Mouse (Mus musculus) midbrain, embryonic 14.5 days (tissue): ENCODE results near the gene Rcl1. TPM values are rescaled to one million over a fixed set of nuclear protein-coding genes. Genes with fewer than 3 reads are reported as not detected.

ENCODE experiments used
- ATAC-seq: fragments of 200-750 bp; cut with Nextera tagmentation; 2 replicates; pipeline ENCODE4 v1.8.0; 2017; ENCODE audit warnings: moderate number of reproducible peaks, moderate library complexity; ENCODE audit not compliant: low FRiP score, low TSS enrichment
- DNase-seq: peaks from one replicate; pipeline ENCODE4 v3.0.0-alpha.2; 2015
- H3K27ac ChIP-seq: fragments of 300-500 bp; sonication (generic); replicated peaks from 2 replicates; pipeline ENCODE4 v1.5.1; 2014; ENCODE audit warnings: mild to moderate bottlenecking, low read depth, low read length, moderate library complexity
- H3K27me3 ChIP-seq: fragments of 300-500 bp; sonication (generic); 2 replicates; pipeline ENCODE4 v1.6.1; 2014; ENCODE audit warnings: low read length, control low read depth, mixed read lengths; ENCODE audit not compliant: control insufficient read depth, insufficient read depth
- H3K36me3 ChIP-seq: fragments of 300-500 bp; sonication (generic); 2 replicates; pipeline ENCODE4 v1.6.1; 2014; ENCODE audit warnings: low read length, control low read depth; ENCODE audit not compliant: control insufficient read depth, insufficient read depth
- H3K4me1 ChIP-seq: fragments of 300-500 bp; sonication (generic); 2 replicates; pipeline ENCODE4 v1.6.1; 2014; ENCODE audit warnings: mild to moderate bottlenecking, antibody characterized with exemption, low read length, control low read depth; ENCODE audit not compliant: control insufficient read depth, insufficient read depth
- H3K4me2 ChIP-seq: fragments of 300-500 bp; sonication (generic); 2 replicates; pipeline ENCODE4 v1.6.1; 2014; ENCODE audit warnings: mild to moderate bottlenecking, low read length, moderate library complexity
- H3K4me3 ChIP-seq: fragments of 300-500 bp; sonication (generic); replicated peaks from 2 replicates; pipeline ENCODE4 v1.5.1; 2014; ENCODE audit warnings: low read depth, low read length
- H3K9ac ChIP-seq: fragments of 300-500 bp; sonication (generic); replicated peaks from 2 replicates; pipeline ENCODE4 v1.6.1; 2014; ENCODE audit warnings: mild to moderate bottlenecking, low read length, moderate library complexity
- H3K9me3 ChIP-seq: fragments of 300-500 bp; sonication (generic); 2 replicates; pipeline ENCODE4 v1.6.1; 2016; ENCODE audit warnings: low read length, control low read depth, mixed read lengths; ENCODE audit not compliant: control insufficient read depth
- WGBS: fragments of 180-500 bp; shearing (Covaris S2); extraction: QIAGEN DNeasy Blood & Tissue Kit; methylation state at CpG from one replicate; pipeline ENCODE4 v1.1.7; 2014; 5-methylcytosine and 5-hydroxymethylcytosine counted together
- microRNA counts: library from miRNA; unstranded; fragments of <30 nt; microRNA quantifications from one replicate; lab custom pipeline; 2016
- microRNA-seq: library from miRNA; unstranded; fragments of <30 nt; microRNA quantifications from one replicate; pipeline ENCODE4, GENCODE M21; 2016
- polyA plus RNA-seq: library from polyadenylated mRNA; unstranded; fragments of >200 nt; fragmentation: Nextera tagmentation; extraction: Ambion mirVana; gene quantifications from 2 replicates; pipeline ENCODE4 v1.2.1, GENCODE M21; 2014

Gene Rcl1
- polyA plus RNA-seq, 1 experiment from 2014 or later = 33.2 TPM

GRCm38 (mm10) chr19:29182166-29182565 lies 81.0 kb downstream of the Rcl1 start:
- no peak overlapping the region for H3K9ac ChIP-seq
- H3K36me3 ChIP-seq = no peaks in the 10 kb centered on the region
- ATAC-seq (no peak), DNase-seq (no peak)
- no peak overlapping the region for H3K4me2 ChIP-seq
- no peak overlapping the region for H3K27ac ChIP-seq
- H3K27me3 ChIP-seq = no peaks in the 10 kb centered on the region
- 83% methylated on average over 5 of the region's 5 CpGs for WGBS
- no peaks in the 10 kb centered on the region for H3K4me1 ChIP-seq
- 0 out of 2 replicates have a peak, but pooled peaks cover 4% of the 10 kb centered on the region for H3K9me3 ChIP-seq
- H3K4me3 ChIP-seq = no peak overlapping the region

GRCm38 (mm10) chr19:29185122-29185521 lies 83.9 kb downstream of the Rcl1 start:
- Histone ChIP-seq H3K4me3 (no peak overlapping the region), H3K4me1 (no peaks in the 10 kb centered on the region), H3K4me2 (no peak overlapping the region), H3K9ac (no peak overlapping the region), H3K9me3 (no peaks in the 10 kb centered on the region), H3K27ac (no peak overlapping the region), H3K27me3 (no peaks in the 10 kb centered on the region), H3K36me3 (no peaks in the 10 kb centered on the region)
- 13% methylated on average over 7 of the region's 7 CpGs for WGBS
- ATAC-seq (no peak), DNase-seq (peak; percentile 28)

GRCm38 (mm10) chr19:29185552-29186232 lies 84.5 kb downstream of the Rcl1 start:
- H3K27me3 ChIP-seq = no peaks in the 10 kb centered on the region
- no peak overlapping the region for H3K9ac ChIP-seq
- H3K4me2 ChIP-seq = no peak overlapping the region
- DNase-seq (peak; percentile 12), ATAC-seq (no peak)
- H3K9me3 ChIP-seq = no peaks in the 10 kb centered on the region
- no peak overlapping the region for H3K27ac ChIP-seq
- no peaks in the 10 kb centered on the region for H3K4me1 ChIP-seq
- no peak overlapping the region for H3K4me3 ChIP-seq
- H3K36me3 ChIP-seq = no peaks in the 10 kb centered on the region
- 65% methylated on average over 9 of the region's 9 CpGs for WGBS

GRCm38 (mm10) chr19:29188879-29189278 lies 87.7 kb downstream of the Rcl1 start:
- no peaks in the 10 kb centered on the region for H3K9me3 ChIP-seq
- 88% methylated on average over 2 of the region's 2 CpGs for WGBS
- no peaks in the 10 kb centered on the region for H3K27me3 ChIP-seq
- ATAC-seq (no peak), DNase-seq (no peak)
- H3K4me3 ChIP-seq = no peak overlapping the region
- no peaks in the 10 kb centered on the region for H3K36me3 ChIP-seq
- H3K9ac ChIP-seq = no peak overlapping the region
- no peaks in the 10 kb centered on the region for H3K4me1 ChIP-seq
- H3K4me2 ChIP-seq = no peak overlapping the region
- no peak overlapping the region for H3K27ac ChIP-seq

MicroRNA genes within 50 kb of the gene (microRNA counts, 519-probe panel; counts per million panel counts)
- 4,499 counts per million, percentile 36 among the panel's probes with 10 or more counts for microRNA mmu-miR-101b (lab: Ali Mortazavi, UCI)

Small RNA genes lying within 50 kb of the gene (microRNA-seq; reads per million reads assigned to microRNA genes)
- gene Mir101b = 2,568 reads per million, percentile 86 among the genes with 10 or more reads in this experiment

Other genes with a start within 250 kb of the Rcl1 start
- gene Plpp6, start 137.4 kb upstream of the Rcl1 start, polyA plus RNA-seq = 14.7 and 17.0 TPM in 2 replicates
- 0.85 and 0.96 TPM in 2 replicates for gene 4430402I18Rik, start 133.6 kb upstream of the Rcl1 start, polyA plus RNA-seq
- 54.8 and 62.3 TPM in 2 replicates for gene Cdc37l1, start 111.0 kb upstream of the Rcl1 start, polyA plus RNA-seq
- 55.1 and 79.5 TPM in 2 replicates for gene Ak3, start 53.4 kb upstream of the Rcl1 start, polyA plus RNA-seq
- gene Jak2, start 150.5 kb downstream of the Rcl1 start, polyA plus RNA-seq = 22.5 and 28.3 TPM in 2 replicates
- gene Insl6, start 224.0 kb downstream of the Rcl1 start, polyA plus RNA-seq = 0.77 and 1.9 TPM in 2 replicates
- 2.7 and 3.3 TPM in 2 replicates for gene Rln1, start 233.3 kb downstream of the Rcl1 start, polyA plus RNA-seq